Mouse (Mus musculus): ENCODE measurements around the gene Etl4. TPM values are rescaled to one million over a fixed set of nuclear protein-coding genes. Genes with fewer than 3 reads are reported as not detected.

The Etl4 gene
- polyA plus RNA-seq (2011; ENCODE audit: insufficient read depth, insufficient read length, low read depth, missing spikeins) = 154 and 172 TPM in 2 replicates

GRCm38 (mm10) chr2:19909171-19909899 is at the start of gene Etl4:
Gene Etl4 (plus strand): TSS chr2:19909780.
- TF ChIP-seq CTCF (IDR thresholded peaks at IDR 0.05; ENCODE audit: low read depth, low read length) (peak; percentile 66), EP300 (IDR thresholded peaks at IDR 0.05; ENCODE audit: insufficient read depth, low read depth, low read length) (no peak), POLR2A (IDR thresholded peaks at IDR 0.05; ENCODE audit: insufficient read depth, low read length) (no peak)
- Histone ChIP-seq H3K27ac (ENCODE audit: insufficient read depth, low read length) (no peak within 1 kb of the TSS), H3K27me3 (ENCODE audit: control insufficient read depth, insufficient read depth, low read length, poor library complexity, severe bottlenecking) (0 out of 2 replicates have a peak, but pooled peaks cover 2% of the 10 kb centered on the region), H3K4me3 (ENCODE audit: low read depth, low read length) (peak within 1 kb of the TSS; percentile 87), H3K9ac (ENCODE audit: low read depth, poor library complexity, severe bottlenecking) (no peak within 1 kb of the TSS), H3K9me3 (replicated peaks; ENCODE audit: control insufficient read depth, insufficient read depth, low read length, poor library complexity, severe bottlenecking) (0 out of 2 replicates have a peak, but pooled peaks cover 2% of the 10 kb centered on the region), H3K4me1 (ENCODE audit: control insufficient read depth, insufficient read depth, low read length) (no peaks in the 10 kb centered on the region), H3K36me3 (ENCODE audit: control insufficient read depth, insufficient read depth, low read length, poor library complexity, severe bottlenecking) (no peaks in the 10 kb centered on the region)

GRCm38 (mm10) chr2:19869167-19869566 is 40.4 kb upstream of the Etl4 start:
- H3K27me3 ChIP-seq (ENCODE audit: control insufficient read depth, insufficient read depth, low read length, poor library complexity, severe bottlenecking) = no peaks in the 10 kb centered on the region
- no peaks in the 10 kb centered on the region for H3K9me3 ChIP-seq (replicated peaks; ENCODE audit: control insufficient read depth, insufficient read depth, low read length, poor library complexity, severe bottlenecking)
- no peak overlapping the region for H3K27ac ChIP-seq (ENCODE audit: insufficient read depth, low read length)
- H3K36me3 ChIP-seq (ENCODE audit: control insufficient read depth, insufficient read depth, low read length, poor library complexity, severe bottlenecking) = no peaks in the 10 kb centered on the region
- H3K4me1 ChIP-seq (ENCODE audit: control insufficient read depth, insufficient read depth, low read length) = no peaks in the 10 kb centered on the region
- no peak overlapping the region for H3K9ac ChIP-seq (ENCODE audit: low read depth, poor library complexity, severe bottlenecking)
- TF ChIP-seq EP300 (IDR thresholded peaks at IDR 0.05; ENCODE audit: insufficient read depth, low read depth, low read length) = no peak
- no peak for TF ChIP-seq CTCF (IDR thresholded peaks at IDR 0.05; ENCODE audit: low read depth, low read length)
- TF ChIP-seq POLR2A (IDR thresholded peaks at IDR 0.05; ENCODE audit: insufficient read depth, low read length) = no peak
- no peak overlapping the region for H3K4me3 ChIP-seq (ENCODE audit: low read depth, low read length)

- no peaks in the 10 kb centered on the region for H3K27me3 ChIP-seq (ENCODE audit: control insufficient read depth, insufficient read depth, low read length, poor library complexity, severe bottlenecking)
- no peak overlapping the region for H3K27ac ChIP-seq (ENCODE audit: insufficient read depth, low read length)
- no peaks in the 10 kb centered on the region for H3K9me3 ChIP-seq (replicated peaks; ENCODE audit: control insufficient read depth, insufficient read depth, low read length, poor library complexity, severe bottlenecking)
- no peaks in the 10 kb centered on the region for H3K36me3 ChIP-seq (ENCODE audit: control insufficient read depth, insufficient read depth, low read length, poor library complexity, severe bottlenecking)
- no peaks in the 10 kb centered on the region for H3K4me1 ChIP-seq (ENCODE audit: control insufficient read depth, insufficient read depth, low read length)
- TF ChIP-seq CTCF (IDR thresholded peaks at IDR 0.05; ENCODE audit: low read depth, low read length) = no peak
- no peak overlapping the region for H3K4me3 ChIP-seq (ENCODE audit: low read depth, low read length)
- H3K9ac ChIP-seq (ENCODE audit: low read depth, poor library complexity, severe bottlenecking) = no peak overlapping the region
Measured at GRCm38 (mm10) chr2:19871881-19872280, 37.7 kb upstream of the Etl4 start.

GRCm38 (mm10) chr2:19890875-19891274 is 18.7 kb upstream of the Etl4 start:
- Histone ChIP-seq H3K4me1 (ENCODE audit: control insufficient read depth, insufficient read depth, low read length) (no peaks in the 10 kb centered on the region), H3K9ac (ENCODE audit: low read depth, poor library complexity, severe bottlenecking) (no peak overlapping the region), H3K36me3 (ENCODE audit: control insufficient read depth, insufficient read depth, low read length, poor library complexity, severe bottlenecking) (no peaks in the 10 kb centered on the region), H3K9me3 (replicated peaks; ENCODE audit: control insufficient read depth, insufficient read depth, low read length, poor library complexity, severe bottlenecking) (no peaks in the 10 kb centered on the region), H3K4me3 (ENCODE audit: low read depth, low read length) (no peak overlapping the region), H3K27me3 (ENCODE audit: control insufficient read depth, insufficient read depth, low read length, poor library complexity, severe bottlenecking) (no peaks in the 10 kb centered on the region), H3K27ac (ENCODE audit: insufficient read depth, low read length) (no peak overlapping the region)
- TF ChIP-seq CTCF (IDR thresholded peaks at IDR 0.05; ENCODE audit: low read depth, low read length) (peak; percentile 48), POLR2A (IDR thresholded peaks at IDR 0.05; ENCODE audit: insufficient read depth, low read length) (no peak)

- H3K36me3 ChIP-seq (ENCODE audit: control insufficient read depth, insufficient read depth, low read length, poor library complexity, severe bottlenecking) = no peaks in the 10 kb centered on the region
- TF ChIP-seq EP300 (IDR thresholded peaks at IDR 0.05; ENCODE audit: insufficient read depth, low read depth, low read length) (no peak), POLR2A (IDR thresholded peaks at IDR 0.05; ENCODE audit: insufficient read depth, low read length) (no peak), CTCF (IDR thresholded peaks at IDR 0.05; ENCODE audit: low read depth, low read length) (no peak)
- H3K27ac ChIP-seq (ENCODE audit: insufficient read depth, low read length) = no peak overlapping the region
- no peaks in the 10 kb centered on the region for H3K4me1 ChIP-seq (ENCODE audit: control insufficient read depth, insufficient read depth, low read length)
- peak overlapping the region; percentile 87 for H3K4me3 ChIP-seq (ENCODE audit: low read depth, low read length)
- 0 out of 2 replicates have a peak, but pooled peaks cover 2% of the 10 kb centered on the region for H3K27me3 ChIP-seq (ENCODE audit: control insufficient read depth, insufficient read depth, low read length, poor library complexity, severe bottlenecking)
- 0 out of 2 replicates have a peak, but pooled peaks cover 3% of the 10 kb centered on the region for H3K9me3 ChIP-seq (replicated peaks; ENCODE audit: control insufficient read depth, insufficient read depth, low read length, poor library complexity, severe bottlenecking)
- no peak overlapping the region for H3K9ac ChIP-seq (ENCODE audit: low read depth, poor library complexity, severe bottlenecking)
Measured at GRCm38 (mm10) chr2:19909900-19910780, 560 bp downstream of the Etl4 start.
